ENCODE assay signal across 9 mouse cellular contexts in genomic region chr6:140955751-140956521, GRCm38 (mm10).
DNase-seq lines count a peak whose midpoint lies in the region; ATAC-seq lines count a peak whose summit lies in the region.
"Had no signal": no experiment of that assay in that cellular context is flagged by ENCODE, and none has a peak within 500 bp of the region (broad histone marks: within the 10 kb centered on the region; RNA-seq: fewer than 3 reads in every experiment).

No protein-coding gene starts in this region.

- H3K27ac ChIP-seq in lung, embryonic 16.5 days (ENCODE audit: low read length) = peak overlapping the region; percentile 50
- H3K27ac ChIP-seq: embryonic facial prominence, embryonic 13.5 days; left cerebral cortex, adult 2 months had no signal

- H3K4me1 ChIP-seq in lung, embryonic 16.5 days (replicated peaks; ENCODE audit: control insufficient read depth, insufficient read depth, low read length) = no peaks in the 10 kb centered on the region; the same call in 1 of the 2 replicates

- ATAC-seq in lung, embryonic 16.5 days (ENCODE audit: low read depth) = peak; percentile 84

- WGBS in lung, embryonic 16.5 days = 37% methylated on average over 13 of the region's 13 CpGs

- H3K4me2 ChIP-seq in lung, embryonic 16.5 days (ENCODE audit: low read depth, low read length) = no peak overlapping the region; the same call in 1 of the 2 replicates
- H3K4me2 ChIP-seq: embryonic facial prominence, embryonic 13.5 days had no signal

- no peaks in the 10 kb centered on the region for H3K9me3 ChIP-seq in lung, embryonic 16.5 days (ENCODE audit: control insufficient read depth, low read length)
- H3K9me3 ChIP-seq: embryonic facial prominence, embryonic 13.5 days had no signal

- intact Hi-C loops in heart, postnatal 36 days (cut with DNase I) = no loop called here

- no peak overlapping the region for H3K9ac ChIP-seq in lung, embryonic 16.5 days (ENCODE audit: low read length)
- H3K9ac ChIP-seq: embryonic facial prominence, embryonic 13.5 days had no signal

- H3K36me3 ChIP-seq in lung, embryonic 16.5 days (ENCODE audit: control insufficient read depth, insufficient read depth, low read length) = no peaks in the 10 kb centered on the region
- H3K36me3 ChIP-seq: embryonic facial prominence, embryonic 13.5 days had no signal

- peak; percentile 10 for DNase-seq in right cerebral cortex, postnatal 4 days
- DNase-seq in right cerebral cortex, postnatal 25 days = no peak
- DNase-seq in heart, postnatal 36 days = peak; percentile 16 to 17
- no peak for DNase-seq in adrenal gland, adult 8-10 months
- DNase-seq in layer of hippocampus, adult 9-11 months = no peak
- DNase-seq in cerebellum, postnatal 4 days (ENCODE audit: low spot score in 2 of 2) = no peak

- H3K27me3 ChIP-seq in lung, embryonic 16.5 days (ENCODE audit: control insufficient read depth, insufficient read depth, low read depth, low read length) = no peaks in the 10 kb centered on the region
- H3K27me3 ChIP-seq: embryonic facial prominence, embryonic 13.5 days had no signal

- H3K4me3 ChIP-seq in lung, embryonic 16.5 days (ENCODE audit: low read length) = no peak overlapping the region
- H3K4me3 ChIP-seq: embryonic facial prominence, embryonic 13.5 days; left cerebral cortex, adult 2 months had no signal

Comparison
In these comparisons a context has a peak if more than half of its experiments do, and no peak if none do; other contexts are left out.
1. DNase-seq: peak in right cerebral cortex, postnatal 4 days (single experiment) and heart, postnatal 36 days (2 of 2); none in right cerebral cortex, postnatal 25 days (single experiment), adrenal gland, adult 8-10 months (single experiment), layer of hippocampus, adult 9-11 months (single experiment) and cerebellum, postnatal 4 days (0 of 2).